Mouse (Mus musculus) left cerebral cortex, postnatal 10 days (tissue): ENCODE measurements around the gene Pkig. TPM values are rescaled to one million over a fixed set of nuclear protein-coding genes. Genes with fewer than 3 reads are reported as not detected.
A peak's percentile ranks its signal among the peaks of the same experiment; 100 is the strongest.

Source experiments
- DNase-seq, 2 experiments: peaks; one replicate each; pipeline ENCODE4 v3.0.0; 2021 to 2022; ENCODE audit warnings: low spot score in 2 of 2, mixed read lengths in 1 of 2; ENCODE audit errors: extremely low spot score in 1 of 2
- intact Hi-C: fragments of 180-260 bp; cut with DNase I; formaldehyde crosslinking; loops from one replicate; pipeline ENCODE4 v1.15.1; 2025
- total RNA-seq, 2 experiments: library from RNA; stranded (reverse); gene quantifications; 2 replicates each; pipeline ENCODE4 v1.2.3; 2021

Gene Pkig
- total RNA-seq, 2 experiments from 2014 or later: 95.0 to 98.5 TPM

DNA sequence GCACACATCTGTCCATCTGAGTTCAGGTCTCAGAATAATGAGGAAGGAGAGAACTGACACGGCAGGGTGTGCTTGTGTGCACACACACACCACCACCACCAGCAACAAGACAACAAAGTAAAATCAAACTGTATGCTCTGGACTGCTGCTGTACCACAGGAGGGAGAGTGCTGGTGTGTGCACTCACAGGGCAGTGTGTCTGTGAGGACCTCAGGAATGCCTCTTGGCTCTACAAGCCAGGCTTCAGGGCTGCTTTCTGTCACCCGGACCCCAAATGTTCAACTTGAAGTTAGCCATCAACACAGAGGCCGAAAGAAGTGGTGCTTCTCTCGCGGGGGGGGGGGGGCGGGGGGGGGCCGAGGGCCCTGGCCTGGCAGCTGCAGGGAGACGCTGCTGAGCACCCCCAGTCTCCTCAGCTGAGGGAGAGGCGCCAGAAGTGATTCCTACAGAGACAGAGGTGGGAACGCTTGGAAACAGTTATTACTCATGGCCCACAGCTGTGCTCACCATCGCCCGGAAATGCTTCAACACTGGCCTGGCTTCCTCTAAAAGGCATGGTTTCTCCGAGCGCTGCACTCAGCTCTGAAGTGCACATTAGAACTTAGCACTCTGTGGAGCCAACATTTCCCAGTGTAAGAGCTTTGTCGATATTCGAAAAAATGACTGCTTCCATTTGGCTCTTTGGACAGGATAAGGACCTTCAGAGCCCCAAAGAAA, 39.7 kb downstream of the Pkig start:
- no peak for DNase-seq
- intact Hi-C loops: no loop called here

DNA sequence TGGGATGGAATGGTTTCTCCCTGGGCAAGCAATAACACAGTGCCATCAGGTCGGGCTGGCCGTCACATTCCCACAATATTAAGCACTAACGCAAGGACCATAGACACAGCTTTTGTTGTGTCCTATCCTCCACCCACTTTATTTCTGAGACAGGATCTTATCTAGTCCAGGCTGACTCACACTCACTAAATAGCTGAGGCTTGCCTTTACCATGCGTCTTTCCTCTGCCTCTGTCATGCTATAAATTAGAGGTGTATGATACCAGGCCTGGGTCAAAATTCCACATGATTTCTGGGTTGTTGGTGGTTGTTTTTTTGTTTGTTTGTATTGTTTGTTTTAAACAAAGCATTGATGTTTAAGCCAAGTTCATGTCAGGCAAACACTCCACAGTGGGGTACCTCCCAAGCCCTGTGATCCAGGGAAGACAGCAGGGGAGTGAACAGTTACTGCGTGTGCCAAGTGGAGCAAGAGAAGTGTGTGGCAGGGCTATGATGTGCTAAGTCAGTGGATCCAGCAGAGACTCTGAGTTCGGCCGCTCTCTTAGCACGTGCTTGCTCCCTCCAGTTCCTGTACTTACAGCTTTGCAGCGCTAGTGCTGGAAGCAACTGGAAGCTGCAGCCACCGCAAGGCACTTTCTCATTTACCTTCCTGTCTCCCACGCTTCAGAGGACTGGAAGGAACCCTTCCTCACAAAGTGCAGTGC, 41.0 kb downstream of the Pkig start:
- DNase-seq: no peak
- intact Hi-C loops: no loop called here

DNA sequence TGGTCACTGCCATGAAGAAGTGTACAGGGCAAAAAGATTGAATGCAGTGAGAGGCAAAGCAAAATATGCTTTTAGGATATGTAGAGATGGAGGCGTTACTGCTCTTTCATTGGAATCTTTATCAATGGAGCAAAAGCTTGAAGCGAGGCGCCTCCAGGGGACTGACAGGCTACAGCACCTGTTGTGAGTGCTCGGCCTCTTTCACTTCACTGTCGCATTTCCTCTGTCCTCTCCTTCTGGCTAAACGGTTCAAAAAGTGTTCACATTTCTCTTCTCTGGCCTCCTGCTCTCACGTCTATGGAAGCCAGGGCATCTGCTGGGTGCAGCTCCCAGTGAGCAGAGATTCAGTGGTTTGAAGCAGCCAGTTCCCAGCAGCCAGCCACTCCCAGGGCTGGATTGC, 44.2 kb downstream of the Pkig start:
- intact Hi-C loops: no loop called here
- no peak for DNase-seq

DNA sequence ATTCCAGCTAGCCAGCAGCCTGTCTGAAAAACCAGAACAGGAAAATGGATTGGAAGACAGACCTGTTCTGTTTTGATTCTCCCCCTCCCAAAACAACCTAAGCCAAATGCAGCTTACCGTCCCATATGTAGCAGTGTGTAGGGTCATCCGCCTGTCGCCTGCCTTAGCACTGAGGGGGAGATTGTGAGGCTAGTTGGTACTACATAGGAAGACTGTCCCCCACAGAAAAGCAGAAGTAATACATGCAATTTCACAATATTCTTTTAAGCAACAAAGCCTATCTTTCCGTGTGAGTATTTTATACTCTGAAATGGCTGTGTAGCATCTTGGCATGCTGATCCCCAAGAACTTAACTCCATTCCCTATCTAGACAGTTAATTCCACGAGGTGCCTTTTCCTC, 44.7 kb downstream of the Pkig start:
- DNase-seq: no peak
- intact Hi-C loops: no loop called here

DNA sequence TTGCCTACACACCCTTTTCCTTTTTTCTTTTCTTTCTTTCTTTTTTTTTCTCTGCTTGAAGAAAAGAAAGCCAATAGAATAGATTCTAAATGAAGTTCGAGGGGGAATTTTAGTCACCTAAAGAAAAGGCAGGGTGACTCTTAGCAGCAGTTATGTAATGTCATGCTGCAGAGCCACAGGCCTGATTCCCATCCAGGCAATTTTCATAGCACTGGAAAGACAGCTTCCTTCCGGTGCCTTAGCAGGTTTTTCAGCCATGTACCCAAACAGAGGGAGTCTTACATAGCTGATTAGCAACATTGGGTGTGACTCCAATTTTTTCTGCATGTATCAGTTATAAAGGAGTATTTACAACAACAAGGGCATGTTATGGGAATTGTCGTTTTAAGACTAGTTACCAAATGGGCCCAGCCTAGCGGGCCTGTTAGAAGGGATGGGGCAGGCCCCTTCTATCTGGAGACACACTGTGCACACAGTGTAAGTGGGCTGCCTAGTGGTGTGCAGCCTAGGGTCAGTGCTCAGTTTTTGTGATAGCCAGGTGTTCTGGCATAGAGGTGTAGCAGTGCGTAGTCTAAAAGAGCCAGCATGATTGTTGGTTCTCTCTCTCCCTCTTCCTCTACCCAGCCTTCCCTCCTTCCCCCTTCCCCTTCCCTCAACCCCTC, 45.5 kb downstream of the Pkig start:
- no peak for DNase-seq
- intact Hi-C loops: no loop called here

DNA sequence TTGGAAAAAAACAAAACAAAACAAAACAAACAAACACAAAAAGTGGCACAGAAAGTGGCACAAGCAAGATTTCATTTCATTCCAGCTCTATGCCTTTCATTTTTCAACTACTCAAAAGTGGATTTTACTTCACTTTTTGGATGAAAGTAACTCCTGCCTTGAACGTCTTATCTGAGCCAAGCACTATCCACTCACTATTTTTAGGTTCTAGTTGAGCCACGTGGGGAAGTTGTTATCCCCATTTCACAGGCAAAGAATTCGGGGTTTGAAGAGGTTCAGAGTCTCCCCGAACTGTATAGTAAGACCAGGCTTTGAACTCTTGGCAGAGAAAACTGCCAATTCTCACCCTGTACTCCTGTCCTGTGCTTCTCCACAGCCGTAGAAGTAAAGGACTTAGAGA, 50.1 kb downstream of the Pkig start:
- intact Hi-C loops: no loop called here
- no peak for DNase-seq

DNA sequence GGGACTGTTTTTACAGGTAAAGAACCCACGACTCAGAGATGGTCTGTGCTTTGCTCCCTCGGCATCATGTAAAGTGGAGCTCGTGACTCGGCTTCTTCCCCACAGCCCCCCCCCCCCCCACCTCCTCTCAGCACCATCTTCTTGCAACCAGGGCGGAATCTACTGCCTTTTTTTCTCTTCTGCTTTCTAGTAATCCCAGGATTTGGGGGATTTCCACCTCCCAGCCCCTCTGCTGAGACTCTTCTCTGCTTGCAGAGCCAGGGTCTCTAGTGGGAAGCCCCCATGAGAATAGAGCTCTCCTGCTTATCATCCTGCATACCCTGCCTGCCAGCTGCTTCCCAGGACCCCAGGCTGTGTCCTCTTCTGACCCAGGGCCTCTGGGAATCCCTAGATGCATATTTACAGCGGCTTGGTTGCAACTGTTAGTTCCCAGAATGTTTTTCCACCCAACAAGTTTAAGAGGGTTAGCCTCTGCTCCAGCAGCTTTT, 50.6 kb downstream of the Pkig start:
- intact Hi-C loops: no loop called here
- no peak for DNase-seq

DNA sequence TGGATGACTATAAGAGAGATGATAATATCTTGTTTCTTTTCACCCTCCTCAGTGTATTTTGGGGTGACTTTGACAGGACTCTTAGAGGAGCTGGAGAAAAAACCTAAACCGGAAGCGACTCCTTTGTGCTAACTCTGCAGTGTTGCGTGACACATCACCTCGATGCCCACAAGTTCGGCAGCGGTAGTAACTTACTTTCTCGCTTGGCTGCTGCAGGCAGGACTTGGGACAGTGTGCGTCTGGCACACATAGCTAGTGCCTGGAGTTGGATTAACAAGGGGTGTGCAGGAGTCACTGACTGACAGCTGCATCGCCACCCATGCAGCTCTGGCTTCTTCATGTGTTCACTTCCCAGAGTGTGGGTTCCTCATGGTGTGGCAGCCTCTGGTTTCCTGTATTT, 51.8 kb downstream of the Pkig start:
- intact Hi-C loops: loop anchor here (10.0 kb wide), 1 partner anchor 175 kb away; no protein-coding TSS in a partner anchor
- DNase-seq: no peak

DNA sequence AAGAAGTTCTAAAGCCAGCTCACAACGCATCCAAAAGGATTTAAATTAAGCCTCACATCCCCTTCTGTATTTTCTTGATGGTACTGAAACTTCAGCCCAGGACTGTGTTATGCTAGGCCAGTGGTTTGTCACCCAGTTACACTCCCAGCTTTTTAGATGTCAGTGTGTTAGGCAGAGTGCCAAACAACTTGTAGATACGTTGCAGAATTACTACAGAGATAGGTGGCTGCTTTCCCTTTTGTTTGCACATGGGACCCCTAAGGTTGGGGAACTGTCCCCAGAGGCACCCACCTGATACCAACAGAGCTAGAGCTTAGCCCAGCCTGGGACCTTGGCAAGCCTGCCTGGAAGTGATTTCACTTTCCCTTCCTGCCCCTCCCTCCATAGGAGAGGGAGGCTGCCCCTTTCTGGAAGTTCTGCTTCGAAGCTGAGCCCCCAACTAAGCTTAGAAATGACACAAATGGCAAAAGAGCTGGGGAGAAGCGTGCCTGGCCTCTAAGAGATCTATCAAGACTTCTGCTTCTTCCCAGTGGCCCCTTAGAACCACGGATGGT, 52.5 kb downstream of the Pkig start:
- intact Hi-C loops: loop anchor here (10.0 kb wide), 1 partner anchor 176 kb away; no protein-coding TSS in a partner anchor
- no peak for DNase-seq

DNA sequence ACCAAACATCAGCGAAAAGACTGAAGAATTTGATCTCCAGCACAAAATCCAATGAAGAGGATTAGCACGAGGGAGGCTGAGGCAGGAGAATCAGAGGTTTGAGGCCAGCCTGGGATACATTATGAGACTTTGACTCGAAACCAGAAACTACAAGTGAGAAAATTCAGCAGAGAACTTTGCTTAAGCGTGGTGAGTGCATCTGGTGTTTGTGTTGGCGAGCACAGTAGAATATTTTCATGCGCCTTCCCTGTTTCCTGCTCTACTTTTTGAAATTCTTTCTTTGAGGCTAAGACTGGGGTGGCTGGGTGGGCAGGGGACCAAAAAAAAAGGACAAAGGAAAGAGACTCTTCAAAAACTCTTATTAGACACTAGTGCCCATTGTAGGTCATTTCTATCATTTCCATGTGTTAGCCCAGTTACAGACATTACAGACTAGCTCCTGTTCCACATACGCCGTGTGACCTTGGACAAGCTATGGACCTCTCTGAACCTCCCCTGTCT, 53.2 kb downstream of the Pkig start:
- DNase-seq: no peak
- intact Hi-C loops: loop anchor here (10.0 kb wide), 1 partner anchor 177 kb away; no protein-coding TSS in a partner anchor

DNA sequence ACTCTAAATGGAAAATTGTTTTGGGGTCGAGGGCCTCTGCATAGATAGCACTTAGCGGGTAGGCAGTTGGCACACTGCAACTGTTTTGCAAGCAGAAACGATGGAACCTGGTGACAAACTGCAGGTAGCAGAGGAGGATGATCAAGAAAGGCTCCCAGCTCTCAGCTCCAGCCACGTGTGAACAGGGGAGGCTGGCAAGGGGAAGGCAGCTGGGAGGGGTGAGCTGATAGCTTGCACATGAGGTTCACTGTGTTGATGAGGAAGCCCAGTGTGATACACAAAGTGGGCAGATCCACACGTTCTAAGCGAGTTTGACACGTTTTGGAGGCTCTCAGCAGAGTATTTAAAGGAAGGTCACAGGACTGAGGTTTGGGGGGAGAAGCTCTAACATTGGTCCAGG, 54.3 kb downstream of the Pkig start:
- DNase-seq: no peak
- intact Hi-C loops: loop anchor here (2.0 to 10.0 kb wide), 2 partner anchors 72 to 178 kb away; no protein-coding TSS in a partner anchor

DNA sequence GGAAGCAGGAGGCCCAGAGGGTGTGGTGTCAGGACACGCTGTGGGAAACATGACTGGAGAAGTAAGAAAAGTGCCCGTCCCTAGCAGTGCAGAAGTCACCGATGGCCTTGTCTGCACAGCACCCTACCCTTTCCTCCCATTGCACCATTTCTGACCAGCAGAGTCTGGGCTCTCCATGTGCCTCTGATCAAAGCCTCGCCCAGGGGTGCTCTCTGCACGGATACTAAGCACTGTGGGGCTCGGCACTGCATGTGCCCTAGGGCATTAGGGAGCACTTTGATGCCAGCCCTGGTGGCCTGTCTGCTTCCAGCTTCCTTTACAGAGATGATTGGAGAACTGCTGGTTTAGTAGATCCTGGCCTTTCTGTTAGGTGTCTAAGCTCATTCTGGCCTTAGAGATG, 54.7 kb downstream of the Pkig start:
- no peak for DNase-seq
- intact Hi-C loops: loop anchor here (2.0 to 10.0 kb wide), 2 partner anchors 72 to 178 kb away; no protein-coding TSS in a partner anchor

DNA sequence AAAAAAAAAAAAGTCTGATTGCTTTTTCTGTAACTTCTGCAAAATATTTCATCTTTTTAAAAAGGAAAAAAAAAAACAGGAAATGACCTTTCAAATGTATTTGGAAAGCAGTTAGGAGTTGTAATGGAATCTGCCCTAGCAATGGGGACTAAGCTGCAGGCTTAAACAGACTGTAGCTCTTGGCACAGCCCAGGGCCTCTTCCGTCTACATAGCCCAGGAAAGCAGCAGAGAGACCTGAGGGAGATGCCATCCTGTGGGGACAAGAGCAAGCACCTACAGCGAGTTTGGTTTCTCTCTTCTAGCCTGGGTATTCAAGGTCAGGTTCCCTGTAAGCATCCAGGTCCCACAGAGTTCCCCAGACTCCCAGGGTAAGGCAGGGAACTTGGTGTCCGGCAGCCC, 55.2 kb downstream of the Pkig start:
- no peak for DNase-seq
- intact Hi-C loops: loop anchor here (2.0 to 10.0 kb wide), 2 partner anchors 73 to 179 kb away; no protein-coding TSS in a partner anchor

DNA sequence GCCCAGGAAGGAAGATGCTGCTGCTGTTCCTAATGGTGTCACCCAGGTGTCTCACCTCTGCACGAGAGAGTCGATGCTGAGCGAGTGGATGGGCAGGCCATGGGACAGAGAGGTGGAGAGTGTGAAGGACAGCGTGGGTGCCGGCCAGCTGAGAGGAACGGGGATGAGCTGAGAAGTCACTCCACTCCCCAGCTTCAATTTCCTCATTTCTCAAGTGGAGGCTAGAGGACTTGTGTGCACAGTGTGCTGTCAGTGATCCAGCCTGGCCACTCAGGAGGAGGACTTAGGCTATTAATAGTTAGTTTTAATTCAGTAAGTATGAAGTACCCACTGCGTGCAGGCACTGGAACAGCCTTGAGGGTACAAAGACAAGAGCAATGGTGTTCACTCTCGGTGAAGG, 58.3 kb downstream of the Pkig start:
- DNase-seq: no peak
- intact Hi-C loops: loop anchor here (5.0 to 10.0 kb wide), 3 partner anchors 54 to 182 kb away; partner anchors contain the start of gene Ttpal

DNA sequence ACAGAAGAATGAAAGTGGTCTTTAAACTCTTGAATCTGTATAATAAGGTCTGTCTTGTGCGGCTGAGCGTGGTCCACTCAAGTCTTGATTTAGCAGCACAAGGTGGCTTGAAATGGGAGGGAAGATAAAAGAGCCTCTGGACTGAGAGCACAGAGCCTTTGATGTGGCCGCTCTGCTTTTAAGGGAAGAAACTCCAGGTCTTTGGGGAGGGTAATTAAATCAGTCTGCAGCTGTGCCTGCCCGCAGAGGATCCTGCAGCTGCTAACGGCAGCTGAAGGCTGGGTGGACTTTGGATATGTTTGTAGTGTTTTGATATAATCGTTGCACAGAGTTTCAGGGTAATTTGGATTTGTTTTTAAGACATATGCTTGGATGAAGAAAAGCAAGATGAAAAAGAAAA, 58.7 kb downstream of the Pkig start:
- DNase-seq: no peak
- intact Hi-C loops: loop anchor here (5.0 to 10.0 kb wide), 3 partner anchors 55 to 182 kb away; partner anchors contain the start of gene Ttpal

DNA sequence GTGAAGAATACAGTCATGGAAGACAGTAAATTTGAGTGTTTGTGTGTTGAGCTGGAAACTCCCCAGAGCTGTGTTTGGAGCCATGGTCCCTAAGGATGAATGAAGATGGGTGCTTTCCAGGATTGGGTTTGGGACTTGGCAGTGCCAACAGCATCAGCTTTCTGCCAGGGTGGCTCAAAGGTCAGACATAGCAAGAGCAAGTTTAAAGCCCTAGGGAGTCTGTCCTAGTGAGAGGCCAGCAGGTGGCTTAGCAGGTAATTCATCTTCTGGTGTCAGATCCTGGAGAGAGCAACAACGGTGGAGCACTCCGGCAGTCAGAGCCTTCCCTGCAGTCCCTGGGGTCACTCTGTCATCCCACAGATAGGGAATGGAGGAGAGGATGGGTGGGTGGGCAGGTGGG, 60.3 kb downstream of the Pkig start:
- intact Hi-C loops: loop anchor here (5.0 to 10.0 kb wide), 3 partner anchors 56 to 184 kb away; partner anchors contain the start of gene Ttpal
- no peak for DNase-seq

DNA sequence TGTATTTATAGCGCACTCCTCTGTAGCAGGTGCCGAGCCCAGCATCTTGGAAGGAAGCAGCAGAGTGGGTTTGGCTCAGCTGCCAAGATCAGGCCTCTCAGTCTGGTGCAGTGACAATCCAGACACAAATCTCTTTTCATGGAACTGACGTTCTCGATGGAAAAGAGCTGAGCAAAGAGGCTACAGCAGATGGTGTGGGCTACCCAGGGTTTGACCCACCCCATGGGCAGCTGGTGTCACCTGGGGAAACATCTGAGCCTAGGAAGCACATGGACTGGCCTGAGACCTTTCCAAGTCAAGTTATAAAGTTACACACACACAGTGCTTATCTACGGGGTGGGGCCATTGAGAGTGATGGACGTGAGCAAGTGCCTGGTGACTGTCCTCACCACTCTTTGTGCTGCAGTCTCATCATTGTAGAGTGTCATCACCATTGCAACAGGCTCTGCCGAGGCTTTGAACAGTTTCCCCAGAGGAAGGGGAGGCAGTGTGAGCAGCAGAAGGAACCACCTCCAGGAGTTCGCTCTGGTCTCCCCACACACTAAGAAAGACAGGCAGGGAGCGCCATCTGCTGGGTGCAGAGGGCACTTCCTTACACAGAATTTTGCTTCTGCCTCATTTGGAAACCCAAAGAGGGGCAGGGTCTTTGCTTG, 60.9 kb downstream of the Pkig start:
- intact Hi-C loops: loop anchor here (5.0 to 10.0 kb wide), 3 partner anchors 57 to 184 kb away; partner anchors contain the start of gene Ttpal
- peak; percentile 81 to 85 for DNase-seq

DNA sequence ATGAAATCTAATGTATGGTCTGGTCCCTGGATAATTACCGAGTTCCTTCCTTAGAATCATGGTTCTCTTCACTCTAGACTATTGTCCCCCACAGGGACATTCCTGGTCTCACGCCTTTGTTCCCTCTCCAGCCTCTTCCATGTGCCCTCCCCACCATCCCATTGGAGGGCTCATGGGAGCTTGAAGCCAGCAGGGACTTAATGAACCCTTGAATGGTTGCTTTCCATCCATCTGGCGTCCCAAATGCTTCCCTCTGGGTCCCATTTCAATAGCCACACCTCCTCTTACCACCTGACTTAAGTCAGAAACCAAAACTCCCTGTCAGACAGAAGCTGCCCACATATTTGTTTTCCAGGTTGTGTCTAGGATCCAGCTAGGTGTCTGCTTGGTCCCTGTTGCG, 61.4 kb downstream of the Pkig start:
- no peak for DNase-seq
- intact Hi-C loops: loop anchor here (5.0 to 10.0 kb wide), 3 partner anchors 57 to 185 kb away; partner anchors contain the start of gene Ttpal
